Mouse (Mus musculus) lung, postnatal 0 days (tissue): ENCODE results near the gene Ubap1l. TPM values are rescaled to one million over a fixed set of nuclear protein-coding genes. Genes with fewer than 3 reads are reported as not detected.

ENCODE experiments used
- ATAC-seq: fragments of 200-750 bp; cut with Nextera tagmentation; 2 replicates; pipeline ENCODE4 v1.8.0; 2017; ENCODE audit warnings: moderate library complexity
- DNase-seq: peaks from one replicate; pipeline ENCODE4 v3.0.0-alpha.2; 2016; ENCODE audit warnings: low spot score
- H3K27ac ChIP-seq: fragments of 300-500 bp; sonication (generic); 2 replicates; pipeline ENCODE4 v1.5.1; 2014; ENCODE audit warnings: antibody characterized with exemption, mild to moderate bottlenecking, low read length, mixed read lengths
- H3K27me3 ChIP-seq: fragments of 300-500 bp; sonication (generic); replicated peaks from 2 replicates; pipeline ENCODE4 v1.6.1; 2014; ENCODE audit warnings: low read length, mixed read lengths; ENCODE audit not compliant: insufficient read depth
- H3K36me3 ChIP-seq: fragments of 300-500 bp; sonication (generic); 2 replicates; pipeline ENCODE4 v1.6.1; 2014; ENCODE audit warnings: low read length, mixed read lengths; ENCODE audit not compliant: insufficient read depth
- H3K4me1 ChIP-seq: fragments of 300-500 bp; sonication (generic); 2 replicates; pipeline ENCODE4 v1.6.1; 2014; ENCODE audit warnings: antibody characterized with exemption, low read depth, low read length, mixed read lengths; ENCODE audit not compliant: insufficient read depth
- H3K4me2 ChIP-seq: fragments of 300-500 bp; sonication (generic); replicated peaks from 2 replicates; pipeline ENCODE4 v1.6.1; 2014; ENCODE audit warnings: low read depth, mild to moderate bottlenecking, low read length, moderate library complexity, mixed read lengths
- H3K4me3 ChIP-seq: fragments of 300-500 bp; sonication (generic); 2 replicates; pipeline ENCODE4 v1.5.1; 2014; ENCODE audit warnings: low read depth, low read length
- H3K9ac ChIP-seq: fragments of 300-500 bp; sonication (generic); replicated peaks from 2 replicates; pipeline ENCODE4 v1.6.1; 2014; ENCODE audit warnings: low read depth, mild to moderate bottlenecking
- H3K9me3 ChIP-seq: fragments of 300-500 bp; sonication (generic); 2 replicates; pipeline ENCODE4 v1.6.1; 2016; ENCODE audit warnings: low read length, mixed read lengths
- CTCF ChIP-seq: IDR thresholded peaks from 2 replicates; pipeline ENCODE4 v1.5.1; 2016; ENCODE audit warnings: antibody characterized with exemption, mild to moderate bottlenecking
- EP300 ChIP-seq: IDR thresholded peaks from 2 replicates; pipeline ENCODE4 v1.6.1; 2016; ENCODE audit warnings: antibody characterized with exemption, mild to moderate bottlenecking, control low read depth
- WGBS: fragments of 180-500 bp; shearing (Covaris S2); extraction: QIAGEN DNeasy Blood & Tissue Kit; methylation state at CpG from one replicate; pipeline ENCODE4 v1.1.7; 2014; 5-methylcytosine and 5-hydroxymethylcytosine counted together
- polyA plus RNA-seq: library from polyadenylated mRNA; unstranded; fragments of >200 nt; fragmentation: Nextera tagmentation; extraction: Ambion mirVana; gene quantifications from 2 replicates; pipeline ENCODE4 v1.2.1, GENCODE M21; 2015

Ubap1l gene
- polyA plus RNA-seq, 1 experiment from 2014 or later: 0.33 TPM

- DNase-seq (no peak), ATAC-seq (no peak)
- Histone ChIP-seq H3K27ac (no peak overlapping the region), H3K4me1 (no peaks in the 10 kb centered on the region), H3K9ac (no peak overlapping the region), H3K4me2 (no peak overlapping the region), H3K9me3 (no peaks in the 10 kb centered on the region), H3K4me3 (no peak overlapping the region), H3K27me3 (no peaks in the 10 kb centered on the region), H3K36me3 (no peaks in the 10 kb centered on the region)
- TF ChIP-seq CTCF (peak; percentile 45), EP300 (no peak)
- 57% methylated on average over 3 of the region's 3 CpGs for WGBS
Observed at GRCm38 (mm10) chr9:65419633-65420032, 58.8 kb downstream of the Ubap1l start.

- H3K36me3 ChIP-seq: no peaks in the 10 kb centered on the region
- no peak within 1 kb of the TSS for H3K4me2 ChIP-seq
- H3K9ac ChIP-seq: no peak within 1 kb of the TSS
- no peak within 1 kb of the TSS for H3K4me3 ChIP-seq
- DNase-seq: no peak
- H3K27me3 ChIP-seq: no peaks in the 10 kb centered on the region
- 79% methylated on average over 11 of the region's 11 CpGs for WGBS
- H3K9me3 ChIP-seq: no peaks in the 10 kb centered on the region
- no peak within 1 kb of the TSS for H3K27ac ChIP-seq
- no peak for ATAC-seq
- no peak for TF ChIP-seq CTCF
- no peak for TF ChIP-seq EP300
- no peaks in the 10 kb centered on the region for H3K4me1 ChIP-seq
Observed at GRCm38 (mm10) chr9:65422760-65423501, 62.1 kb downstream of the Ubap1l start, which contains the start of gene Slc51b. Slc51b (minus strand) TSS chr9:65422955.

- no peak overlapping the region for H3K27ac ChIP-seq
- no peak overlapping the region for H3K4me3 ChIP-seq
- no peaks in the 10 kb centered on the region for H3K9me3 ChIP-seq
- H3K27me3 ChIP-seq: no peaks in the 10 kb centered on the region
- no peaks in the 10 kb centered on the region for H3K4me1 ChIP-seq
- DNase-seq: no peak
- ATAC-seq: no peak; the same call in 1 of the 2 replicates
- no peak overlapping the region for H3K9ac ChIP-seq
- no peak overlapping the region for H3K4me2 ChIP-seq
- WGBS: 26% methylated on average over 3 of the region's 3 CpGs
- TF ChIP-seq EP300 (no peak), CTCF (no peak)
- H3K36me3 ChIP-seq: no peaks in the 10 kb centered on the region
Observed at GRCm38 (mm10) chr9:65424393-65424792, 63.6 kb downstream of the Ubap1l start.

GRCm38 (mm10) chr9:65427511-65427910 lies 66.7 kb downstream of the Ubap1l start:
- DNase-seq (no peak), ATAC-seq (no peak)
- Histone ChIP-seq H3K4me3 (no peak overlapping the region), H3K36me3 (no peaks in the 10 kb centered on the region), H3K4me2 (no peak overlapping the region), H3K9ac (no peak overlapping the region), H3K27ac (no peak overlapping the region), H3K27me3 (no peaks in the 10 kb centered on the region), H3K4me1 (no peaks in the 10 kb centered on the region), H3K9me3 (no peaks in the 10 kb centered on the region)
- WGBS: 65% methylated on average over 2 of the region's 2 CpGs
- TF ChIP-seq EP300 (no peak), CTCF (no peak)

- no peaks in the 10 kb centered on the region for H3K9me3 ChIP-seq
- no peaks in the 10 kb centered on the region for H3K27me3 ChIP-seq
- H3K27ac ChIP-seq: no peak overlapping the region
- no peaks in the 10 kb centered on the region for H3K36me3 ChIP-seq
- H3K4me3 ChIP-seq: no peak overlapping the region
- TF ChIP-seq EP300 (no peak), CTCF (no peak)
- DNase-seq (no peak), ATAC-seq (no peak)
- H3K4me2 ChIP-seq: no peak overlapping the region
- H3K9ac ChIP-seq: no peak overlapping the region
- H3K4me1 ChIP-seq: no peaks in the 10 kb centered on the region
- 84% methylated on average over 5 of the region's 5 CpGs for WGBS
Observed at GRCm38 (mm10) chr9:65428003-65428402, 67.2 kb downstream of the Ubap1l start.

Other genes starting within 250 kb of the Ubap1l start
- 0.33 and 0.67 TPM in 2 replicates for gene Igdcc3, start 219.9 kb upstream of the Ubap1l start, polyA plus RNA-seq
- 5.3 and 5.4 TPM in 2 replicates for gene Parp16, start 165.7 kb upstream of the Ubap1l start, polyA plus RNA-seq
- 0.08 and 0.13 TPM in 2 replicates for gene Cilp, start 95.9 kb upstream of the Ubap1l start, polyA plus RNA-seq
- 38.8 and 43.5 TPM in 2 replicates for gene Clpx, start 66.8 kb upstream of the Ubap1l start, polyA plus RNA-seq
- gene Pdcd7, start 14.9 kb upstream of the Ubap1l start, polyA plus RNA-seq: 8.6 and 8.7 TPM in 2 replicates
- 2.4 and 2.9 TPM in 2 replicates for gene Kbtbd13, start 30.6 kb downstream of the Ubap1l start, polyA plus RNA-seq
- gene Rasl12, start 37.5 kb downstream of the Ubap1l start, polyA plus RNA-seq: 73.2 and 84.4 TPM in 2 replicates
- gene Slc51b, start 61.9 kb downstream of the Ubap1l start, polyA plus RNA-seq: not detected in 2 replicates
- gene Mtfmt, start 74.7 kb downstream of the Ubap1l start, polyA plus RNA-seq: 10.2 and 11.5 TPM in 2 replicates
- gene Spg21, start 99.9 kb downstream of the Ubap1l start, polyA plus RNA-seq: 94.0 and 94.2 TPM in 2 replicates
- not detected in 2 replicates for gene Ankdd1a, start 159.2 kb downstream of the Ubap1l start, polyA plus RNA-seq
- gene Plekho2, start 219.0 kb downstream of the Ubap1l start, polyA plus RNA-seq: 20.3 and 21.1 TPM in 2 replicates
- gene Pif1, start 226.1 kb downstream of the Ubap1l start, polyA plus RNA-seq: 0.56 and 0.87 TPM in 2 replicates